Comparison of ENCODE assay signal across 14 mouse cellular contexts in genomic region chr16:72381819-72382218, GRCm38 (mm10).
"Had no signal": no experiment of that assay in that cellular context is flagged by ENCODE, and none has a peak within 500 bp of the region (broad histone marks: within the 10 kb centered on the region; RNA-seq: fewer than 3 reads in every experiment).

No protein-coding gene starts in this region.

- H3K4me3 ChIP-seq: left cerebral cortex, adult 2 months; limb, embryonic 15.5 days; liver, embryonic 13.5 days; lung, embryonic 15.5 days; megakaryocyte, embryonic 14.5 days; midbrain, embryonic 12.5 days had no signal

- H3K4me1 ChIP-seq: limb, embryonic 15.5 days; liver, embryonic 13.5 days; lung, embryonic 15.5 days; megakaryocyte, embryonic 14.5 days; midbrain, embryonic 12.5 days had no signal

- H3K9ac ChIP-seq: limb, embryonic 15.5 days; liver, embryonic 13.5 days; liver, postnatal 0 days; lung, embryonic 15.5 days; midbrain, embryonic 12.5 days had no signal

- ATAC-seq: liver, postnatal 0 days had no signal

- H3K27me3 ChIP-seq: limb, embryonic 15.5 days; liver, embryonic 13.5 days; lung, embryonic 15.5 days; megakaryocyte, embryonic 14.5 days; midbrain, embryonic 12.5 days had no signal

- H3K36me3 ChIP-seq: limb, embryonic 15.5 days; liver, embryonic 13.5 days; lung, embryonic 15.5 days; midbrain, embryonic 12.5 days had no signal

- DNase-seq: kidney, postnatal 25 days; liver, embryonic 13.5 days; liver, postnatal 0 days; lung, postnatal 14 days; right cerebral cortex, postnatal 25 days; thymus, adult 2 months; thymus, postnatal 25 days had no signal

- H3K9me3 ChIP-seq: limb, embryonic 15.5 days; liver, embryonic 13.5 days; lung, embryonic 15.5 days; megakaryocyte, embryonic 14.5 days; midbrain, embryonic 12.5 days had no signal

- H3K27ac ChIP-seq: left cerebral cortex, adult 2 months; limb, embryonic 15.5 days; liver, embryonic 13.5 days; lung, embryonic 15.5 days; macrophage; midbrain, embryonic 12.5 days; stomach, postnatal 0 days had no signal

- H3K4me2 ChIP-seq: limb, embryonic 15.5 days; liver, embryonic 13.5 days; lung, embryonic 15.5 days; midbrain, embryonic 12.5 days had no signal
